Mouse (Mus musculus): ENCODE data around the gene Cnbd2. TPM values are rescaled to one million over a fixed set of nuclear protein-coding genes. Genes with fewer than 3 reads are reported as not detected.

Gene Cnbd2
- polyA plus RNA-seq, 1 experiment: 0.48 TPM

DNA sequence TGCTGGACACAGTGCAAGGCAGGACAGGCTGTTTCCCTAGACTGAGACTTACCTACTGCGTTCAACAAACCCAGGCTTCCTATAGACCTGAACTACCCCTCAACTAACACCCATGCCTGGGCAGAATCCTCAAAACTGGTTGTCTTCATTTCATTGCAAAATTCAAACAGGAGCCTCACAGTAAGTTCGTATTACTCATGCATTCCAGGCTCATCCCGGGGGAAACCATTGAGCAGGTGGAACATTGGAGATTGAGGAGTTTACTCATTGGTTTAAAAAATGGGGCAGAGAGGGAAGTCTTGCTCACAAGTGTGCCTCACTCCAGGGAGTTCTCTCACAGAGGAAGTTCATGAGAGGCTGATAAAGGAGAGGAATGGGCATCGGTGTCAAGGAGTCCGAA is 1.6 kb upstream of the Cnbd2 start:
- Histone ChIP-seq H3K27me3 (ENCODE audit: control insufficient read depth, insufficient read depth, low read length) (no peaks in the 10 kb centered on the region), H3K4me3 (ENCODE audit: low read depth, low read length) (no peak overlapping the region), H3K36me3 (ENCODE audit: control insufficient read depth, insufficient read depth, low read length) (no peaks in the 10 kb centered on the region), H3K4me1 (ENCODE audit: control insufficient read depth, insufficient read depth, insufficient read length, low read length) (peaks cover 2% of the 10 kb centered on the region; the same call in 1 of the 2 replicates), H3K27ac (ENCODE audit: insufficient read depth, low read depth, low read length) (no peak overlapping the region)
- 76% methylated on average over 5 of the region's 5 CpGs for WGBS
- TF ChIP-seq CTCF (IDR thresholded peaks at IDR 0.05; ENCODE audit: extremely low read depth, insufficient read length, insufficient replicate concordance, low read depth, low read length) (no peak), POLR2A (IDR thresholded peaks at IDR 0.05; ENCODE audit: low read depth, low read length) (no peak)

DNA sequence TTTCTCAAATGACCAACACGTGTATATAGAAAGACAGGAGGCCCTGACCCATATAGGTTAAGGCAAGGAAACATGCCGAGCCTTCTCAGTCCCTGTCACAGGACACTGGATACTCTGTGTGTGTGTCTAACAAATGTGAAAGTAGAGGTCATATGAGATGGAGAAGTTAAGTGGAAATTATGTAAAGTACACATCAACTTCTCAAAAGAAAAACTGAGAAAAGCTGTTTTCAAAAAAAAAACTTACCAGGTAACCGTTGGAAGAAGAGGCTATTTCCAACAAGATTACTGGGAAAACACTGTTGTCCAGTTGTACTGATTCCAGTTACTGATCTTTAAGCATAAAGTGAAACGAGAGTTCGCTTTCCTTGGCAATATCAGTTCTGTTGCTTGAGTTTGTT is 1.2 kb upstream of the Cnbd2 start:
- H3K27ac ChIP-seq (ENCODE audit: insufficient read depth, low read depth, low read length): no peak overlapping the region

DNA sequence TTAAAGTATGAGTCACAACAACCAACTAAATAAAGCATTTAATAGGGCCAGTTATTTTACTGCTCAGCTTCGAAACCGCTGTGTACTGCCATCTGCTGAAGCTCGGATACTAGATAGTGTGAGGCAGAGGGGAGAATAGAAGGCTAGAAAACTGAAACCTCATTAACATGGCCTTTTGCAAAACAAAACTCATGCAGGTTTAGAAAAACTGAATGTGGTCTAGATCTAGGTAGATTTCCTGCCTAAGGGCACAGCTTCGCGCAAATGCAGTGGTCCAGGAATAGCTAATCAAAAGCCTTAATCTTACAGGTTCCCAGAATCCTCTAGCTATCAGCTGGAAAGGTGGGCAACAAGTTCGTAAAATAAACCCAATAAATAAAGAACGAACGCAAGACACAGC is 658 bp upstream of the Cnbd2 start:
- TF ChIP-seq CTCF (IDR thresholded peaks at IDR 0.05; ENCODE audit: extremely low read depth, insufficient read length, insufficient replicate concordance, low read depth, low read length): no peak
- Histone ChIP-seq H3K4me3 (ENCODE audit: low read depth, low read length) (peak overlapping the region; percentile 89), H3K36me3 (ENCODE audit: control insufficient read depth, insufficient read depth, low read length) (no peaks in the 10 kb centered on the region), H3K4me1 (ENCODE audit: control insufficient read depth, insufficient read depth, insufficient read length, low read length) (peaks cover 2% of the 10 kb centered on the region; the same call in 1 of the 2 replicates), H3K27ac (ENCODE audit: insufficient read depth, low read depth, low read length) (peak overlapping the region; percentile 97), H3K27me3 (ENCODE audit: control insufficient read depth, insufficient read depth, low read length) (no peaks in the 10 kb centered on the region)
- WGBS: 10% methylated on average over 8 of the region's 8 CpGs

More for the DNA sequence above, 1.2 kb upstream of the Cnbd2 start:
- 81% methylated on average over 5 of the region's 5 CpGs for WGBS
- H3K4me1 ChIP-seq (ENCODE audit: control insufficient read depth, insufficient read depth, insufficient read length, low read length): peaks cover 2% of the 10 kb centered on the region; the same call in 1 of the 2 replicates
- no peak overlapping the region for H3K4me3 ChIP-seq (ENCODE audit: low read depth, low read length)
- H3K36me3 ChIP-seq (ENCODE audit: control insufficient read depth, insufficient read depth, low read length): no peaks in the 10 kb centered on the region
- TF ChIP-seq CTCF (IDR thresholded peaks at IDR 0.05; ENCODE audit: extremely low read depth, insufficient read length, insufficient replicate concordance, low read depth, low read length): no peak
- TF ChIP-seq POLR2A (IDR thresholded peaks at IDR 0.05; ENCODE audit: low read depth, low read length): no peak
- no peaks in the 10 kb centered on the region for H3K27me3 ChIP-seq (ENCODE audit: control insufficient read depth, insufficient read depth, low read length)

DNA sequence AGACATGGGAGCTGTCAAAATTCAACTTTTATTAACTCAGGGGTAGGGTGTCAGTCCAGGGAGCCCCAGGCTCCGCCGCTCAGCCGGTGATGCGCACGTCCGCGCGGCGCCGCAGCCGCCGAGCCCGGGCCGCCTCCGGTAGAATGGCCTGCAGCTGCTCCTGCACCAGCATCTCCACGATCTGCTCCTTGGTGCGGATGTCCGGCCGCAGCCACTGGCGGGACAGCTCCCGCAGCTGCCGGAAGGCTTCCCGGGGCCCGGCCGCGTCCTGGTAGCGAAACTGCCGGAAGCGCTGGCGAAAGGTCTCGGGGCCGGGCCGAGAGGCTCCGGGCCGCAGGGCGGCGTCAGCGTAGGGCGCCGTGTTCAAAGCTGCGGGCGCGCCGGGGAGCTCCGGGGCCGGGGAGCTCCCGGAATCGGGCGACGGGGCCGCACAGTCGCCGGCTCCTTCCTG is 233 bp upstream of the Cnbd2 start:
- Histone ChIP-seq H3K27ac (ENCODE audit: insufficient read depth, low read depth, low read length) (peak overlapping the region; percentile 97), H3K4me1 (ENCODE audit: control insufficient read depth, insufficient read depth, insufficient read length, low read length) (peaks cover 2% of the 10 kb centered on the region; the same call in 1 of the 2 replicates), H3K36me3 (ENCODE audit: control insufficient read depth, insufficient read depth, low read length) (no peaks in the 10 kb centered on the region), H3K27me3 (ENCODE audit: control insufficient read depth, insufficient read depth, low read length) (no peaks in the 10 kb centered on the region), H3K4me3 (ENCODE audit: low read depth, low read length) (peak overlapping the region; percentile 89)
- WGBS: 1% methylated on average over 53 of the region's 53 CpGs
- TF ChIP-seq CTCF (IDR thresholded peaks at IDR 0.05; ENCODE audit: extremely low read depth, insufficient read length, insufficient replicate concordance, low read depth, low read length) (no peak), POLR2A (IDR thresholded peaks at IDR 0.05; ENCODE audit: low read depth, low read length) (no peak)

DNA sequence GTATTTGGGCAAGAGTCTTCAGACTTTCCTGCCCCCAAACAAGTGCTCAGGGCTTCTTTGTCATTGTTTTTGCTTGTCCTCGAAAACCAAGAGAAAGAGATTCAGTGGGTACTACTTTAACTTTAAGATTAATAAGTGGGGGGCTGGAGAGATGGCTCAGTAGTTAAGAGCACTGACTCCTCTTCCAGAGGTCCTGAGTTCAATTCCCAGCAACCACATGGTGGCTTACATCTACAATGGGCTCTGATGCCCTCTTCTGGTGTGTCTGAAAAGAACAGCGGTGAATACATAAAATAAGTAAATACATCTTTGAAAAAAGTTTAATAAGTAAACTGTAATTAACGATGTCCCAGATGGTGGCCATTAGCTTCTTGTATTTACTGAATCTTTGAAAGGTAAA is 1.1 kb downstream of the Cnbd2 start:
- Histone ChIP-seq H3K27me3 (ENCODE audit: control insufficient read depth, insufficient read depth, low read length) (no peaks in the 10 kb centered on the region), H3K4me3 (ENCODE audit: low read depth, low read length) (no peak overlapping the region), H3K4me1 (ENCODE audit: control insufficient read depth, insufficient read depth, insufficient read length, low read length) (peaks cover 2% of the 10 kb centered on the region; the same call in 1 of the 2 replicates), H3K27ac (ENCODE audit: insufficient read depth, low read depth, low read length) (0 out of 2 replicates have a peak overlapping the region, but pooled peaks have one; percentile 97), H3K36me3 (ENCODE audit: control insufficient read depth, insufficient read depth, low read length) (no peaks in the 10 kb centered on the region)
- TF ChIP-seq POLR2A (IDR thresholded peaks at IDR 0.05; ENCODE audit: low read depth, low read length) (no peak), CTCF (IDR thresholded peaks at IDR 0.05; ENCODE audit: extremely low read depth, insufficient read length, insufficient replicate concordance, low read depth, low read length) (no peak)
- 27% methylated on average over 3 of the region's 3 CpGs for WGBS

- no peaks in the 10 kb centered on the region for H3K36me3 ChIP-seq (ENCODE audit: control insufficient read depth, insufficient read depth, low read length)
- H3K4me1 ChIP-seq (ENCODE audit: control insufficient read depth, insufficient read depth, insufficient read length, low read length): peaks cover 2% of the 10 kb centered on the region; the same call in 1 of the 2 replicates
- no peak for TF ChIP-seq POLR2A (IDR thresholded peaks at IDR 0.05; ENCODE audit: low read depth, low read length)
- TF ChIP-seq CTCF (IDR thresholded peaks at IDR 0.05; ENCODE audit: extremely low read depth, insufficient read length, insufficient replicate concordance, low read depth, low read length): no peak
- no peaks in the 10 kb centered on the region for H3K27me3 ChIP-seq (ENCODE audit: control insufficient read depth, insufficient read depth, low read length)
- 97% methylated on average over 6 of the region's 6 CpGs for WGBS
- no peak overlapping the region for H3K4me3 ChIP-seq (ENCODE audit: low read depth, low read length)
- H3K27ac ChIP-seq (ENCODE audit: insufficient read depth, low read depth, low read length): no peak overlapping the region
Observed at GRCm38 (mm10) chr2:156314811-156315210, 2.7 kb downstream of the Cnbd2 start.

DNA sequence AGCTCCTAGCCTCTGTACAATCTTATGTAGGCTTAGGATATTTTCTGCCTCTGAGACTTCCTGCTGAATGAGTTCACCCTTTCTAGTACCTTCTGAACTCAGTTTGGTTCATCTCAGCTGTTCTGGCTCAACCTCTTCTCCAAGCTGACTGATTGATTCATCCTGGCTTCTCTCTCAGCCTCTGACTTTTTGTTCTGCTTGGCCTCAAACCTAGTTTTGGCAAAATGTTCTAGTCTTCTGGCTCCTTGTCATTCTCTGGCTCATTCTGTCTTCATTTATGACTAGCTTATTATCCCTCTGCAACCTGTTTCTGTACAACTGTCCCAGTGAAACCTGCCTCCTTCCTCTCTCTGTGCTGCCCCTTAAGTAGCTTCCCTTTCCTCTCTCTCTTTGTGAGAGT is 6.4 kb downstream of the Cnbd2 start:
- Histone ChIP-seq H3K27me3 (ENCODE audit: control insufficient read depth, insufficient read depth, low read length) (no peaks in the 10 kb centered on the region), H3K4me3 (ENCODE audit: low read depth, low read length) (no peak overlapping the region), H3K27ac (ENCODE audit: insufficient read depth, low read depth, low read length) (no peak overlapping the region), H3K36me3 (ENCODE audit: control insufficient read depth, insufficient read depth, low read length) (no peaks in the 10 kb centered on the region), H3K4me1 (ENCODE audit: control insufficient read depth, insufficient read depth, insufficient read length, low read length) (no peaks in the 10 kb centered on the region)
- no peak for TF ChIP-seq CTCF (IDR thresholded peaks at IDR 0.05; ENCODE audit: extremely low read depth, insufficient read length, insufficient replicate concordance, low read depth, low read length)
- no peak for TF ChIP-seq POLR2A (IDR thresholded peaks at IDR 0.05; ENCODE audit: low read depth, low read length)
